Mouse (Mus musculus): Measurements from ENCODE around the gene Tmem114. TPM values are rescaled to one million over a fixed set of nuclear protein-coding genes. Genes with fewer than 3 reads are reported as not detected.

The Tmem114 gene
- polyA plus RNA-seq, 1 experiment from 2014 or later = not detected

DNA sequence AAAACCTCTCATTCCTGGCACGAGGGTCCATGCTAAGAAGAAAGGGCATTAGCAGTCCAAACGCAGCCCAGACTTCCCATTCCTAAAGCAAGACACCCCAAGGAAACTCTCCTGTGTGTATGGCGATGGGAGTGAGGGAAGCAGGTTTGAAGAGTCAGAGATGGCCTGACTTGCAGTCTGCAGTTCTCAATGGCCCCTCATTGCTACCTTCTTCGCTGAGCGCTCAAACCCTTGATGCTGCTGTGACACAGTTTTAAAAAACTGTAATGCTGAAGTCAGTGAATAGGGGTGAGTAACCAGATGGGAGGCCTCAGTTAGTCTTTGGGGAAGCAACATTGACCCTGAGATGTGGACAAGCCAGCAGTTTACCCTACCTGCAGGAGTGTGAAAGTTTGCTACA, 800 bp upstream of the Tmem114 start:
- Histone ChIP-seq H3K36me3 (replicated peaks) (no peaks in the 10 kb centered on the region), H3K9me3 (replicated peaks) (no peaks in the 10 kb centered on the region), H3K4me2 (no peak overlapping the region), H3K27me3 (peaks cover 62% of the 10 kb centered on the region), H3K9ac (no peak overlapping the region), H3K4me3 (replicated peaks) (no peak overlapping the region), H3K27ac (replicated peaks) (no peak overlapping the region), H3K4me1 (replicated peaks) (no peaks in the 10 kb centered on the region)
- ATAC-seq (ENCODE audit: insufficient read depth) = no peak
- 53% methylated on average over 5 of the region's 5 CpGs for WGBS (ENCODE audit: insufficient replicate concordance)

DNA sequence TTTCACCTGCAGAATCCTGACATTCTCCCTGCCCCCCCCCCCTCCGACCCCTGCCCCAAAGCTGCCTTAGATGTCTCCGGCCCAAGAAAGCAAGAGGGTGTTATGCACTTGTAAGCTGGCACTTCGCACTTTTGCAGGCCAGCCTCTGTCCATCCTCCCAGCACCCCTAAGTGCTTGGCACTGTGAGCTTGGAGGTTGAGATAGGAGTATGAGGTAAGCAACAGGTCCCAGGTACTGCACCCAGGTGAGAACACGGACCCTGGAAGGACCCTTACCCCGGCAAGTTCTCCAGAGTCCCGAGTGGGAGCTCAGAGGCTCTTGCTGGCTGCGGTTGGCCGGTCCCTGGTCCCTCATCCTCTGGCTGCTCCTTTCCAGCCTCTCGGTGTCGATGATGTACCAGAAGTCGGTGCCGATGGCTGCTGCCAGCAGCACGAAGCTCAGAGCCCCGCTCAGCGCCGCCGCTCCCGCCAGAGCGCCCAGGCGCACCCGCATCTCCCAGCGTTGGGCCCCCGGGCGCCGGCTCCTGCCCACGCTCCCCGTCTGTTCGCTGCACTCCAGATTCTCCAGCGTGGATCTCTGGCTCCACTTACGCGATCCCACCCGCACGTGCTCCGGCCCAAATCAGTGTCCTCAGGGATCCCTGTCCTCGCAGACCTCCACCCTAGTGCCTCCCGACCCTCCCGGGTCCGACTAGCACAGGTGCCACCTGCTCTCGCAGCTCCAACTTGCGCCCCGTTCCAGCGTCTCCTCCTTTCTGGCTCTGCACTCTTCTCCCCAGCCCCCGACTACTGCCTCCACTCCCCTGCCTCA, 570 bp downstream of the Tmem114 start:
- H3K36me3 ChIP-seq (replicated peaks) = no peaks in the 10 kb centered on the region
- no peak overlapping the region for H3K4me3 ChIP-seq (replicated peaks)
- no peaks in the 10 kb centered on the region for H3K9me3 ChIP-seq (replicated peaks)
- H3K27ac ChIP-seq (replicated peaks) = no peak overlapping the region
- H3K4me2 ChIP-seq = no peak overlapping the region
- ATAC-seq (ENCODE audit: insufficient read depth) = no peak
- no peak overlapping the region for H3K9ac ChIP-seq
- 6% methylated on average over 43 of the region's 43 CpGs for WGBS (ENCODE audit: insufficient replicate concordance)
- no peaks in the 10 kb centered on the region for H3K4me1 ChIP-seq (replicated peaks)
- H3K27me3 ChIP-seq = peaks cover 62% of the 10 kb centered on the region

- H3K27ac ChIP-seq (replicated peaks) = no peak overlapping the region
- H3K9ac ChIP-seq = no peak overlapping the region
- H3K27me3 ChIP-seq = peaks cover 62% of the 10 kb centered on the region
- ATAC-seq (ENCODE audit: insufficient read depth) = no peak
- no peaks in the 10 kb centered on the region for H3K36me3 ChIP-seq (replicated peaks)
- WGBS (ENCODE audit: insufficient replicate concordance) = 37% methylated on average over 7 of the region's 7 CpGs
- no peaks in the 10 kb centered on the region for H3K9me3 ChIP-seq (replicated peaks)
- H3K4me3 ChIP-seq (replicated peaks) = no peak overlapping the region
- H3K4me1 ChIP-seq (replicated peaks) = no peaks in the 10 kb centered on the region
- H3K4me2 ChIP-seq = no peak overlapping the region
These were observed 1.3 kb downstream of the Tmem114 start for GRCm38 (mm10) chr16:8423626-8424114.

DNA sequence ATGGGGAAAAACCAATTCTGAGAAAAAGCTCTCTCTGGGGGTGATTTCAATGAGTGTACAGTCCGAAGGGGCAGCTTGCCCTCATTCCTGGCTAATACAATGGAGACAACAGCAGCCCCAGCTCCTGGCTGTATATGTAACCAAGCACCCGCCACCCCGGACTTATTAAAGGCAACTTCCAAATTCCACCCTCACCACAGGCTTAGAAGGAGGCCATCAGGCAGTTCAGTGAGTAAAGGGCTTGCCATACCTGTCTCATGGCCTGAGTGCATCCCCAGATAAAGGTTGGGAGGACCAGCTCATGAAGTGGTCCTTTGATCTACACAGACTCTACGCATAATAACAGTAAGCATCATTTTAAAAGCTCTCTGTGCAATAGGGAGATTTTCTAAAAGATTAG, 4.1 kb downstream of the Tmem114 start:
- ATAC-seq (ENCODE audit: insufficient read depth) = no peak
- H3K4me3 ChIP-seq (replicated peaks) = no peak overlapping the region
- no peak overlapping the region for H3K9ac ChIP-seq
- H3K4me1 ChIP-seq (replicated peaks) = no peaks in the 10 kb centered on the region
- no peaks in the 10 kb centered on the region for H3K36me3 ChIP-seq (replicated peaks)
- 60% methylated on average over 4 of the region's 4 CpGs for WGBS (ENCODE audit: insufficient replicate concordance)
- H3K4me2 ChIP-seq = no peak overlapping the region
- H3K27me3 ChIP-seq = peaks cover 42% of the 10 kb centered on the region
- H3K27ac ChIP-seq (replicated peaks) = no peak overlapping the region
- no peaks in the 10 kb centered on the region for H3K9me3 ChIP-seq (replicated peaks)

- ATAC-seq (ENCODE audit: insufficient read depth) = no peak
- H3K4me3 ChIP-seq (replicated peaks) = no peak overlapping the region
These were observed 4.6 kb downstream of the Tmem114 start for GRCm38 (mm10) chr16:8420381-8420780.

GRCm38 (mm10) chr16:8419666-8420065, 5.3 kb downstream of the Tmem114 start:
- no peak for ATAC-seq (ENCODE audit: insufficient read depth)
- no peak overlapping the region for H3K4me3 ChIP-seq (replicated peaks)
- WGBS (ENCODE audit: insufficient replicate concordance) = 65% methylated on average over 8 of the region's 8 CpGs
- no peaks in the 10 kb centered on the region for H3K36me3 ChIP-seq (replicated peaks)
- no peak overlapping the region for H3K4me2 ChIP-seq
- H3K9ac ChIP-seq = no peak overlapping the region
- H3K27ac ChIP-seq (replicated peaks) = no peak overlapping the region
- no peaks in the 10 kb centered on the region for H3K4me1 ChIP-seq (replicated peaks)
- H3K27me3 ChIP-seq = peaks cover 31% of the 10 kb centered on the region
- no peaks in the 10 kb centered on the region for H3K9me3 ChIP-seq (replicated peaks)

More at GRCm38 (mm10) chr16:8420381-8420780, 4.6 kb downstream of the Tmem114 start:
- H3K36me3 ChIP-seq (replicated peaks) = no peaks in the 10 kb centered on the region
- H3K27ac ChIP-seq (replicated peaks) = no peak overlapping the region
- no peaks in the 10 kb centered on the region for H3K4me1 ChIP-seq (replicated peaks)
- H3K9me3 ChIP-seq (replicated peaks) = no peaks in the 10 kb centered on the region
- H3K27me3 ChIP-seq = peaks cover 38% of the 10 kb centered on the region
- H3K9ac ChIP-seq = no peak overlapping the region
- whole genome bisulfite sequencing (ENCODE audit: insufficient replicate concordance) = 56% methylated on average over 10 of the region's 10 CpGs
- no peak overlapping the region for H3K4me2 ChIP-seq

GRCm38 (mm10) chr16:8418126-8418525, 6.8 kb downstream of the Tmem114 start:
- no peak overlapping the region for H3K9ac ChIP-seq
- ATAC-seq (ENCODE audit: insufficient read depth) = no peak
- H3K27ac ChIP-seq (replicated peaks) = no peak overlapping the region
- H3K27me3 ChIP-seq = peaks cover 15% of the 10 kb centered on the region
- H3K4me1 ChIP-seq (replicated peaks) = no peaks in the 10 kb centered on the region
- no peaks in the 10 kb centered on the region for H3K36me3 ChIP-seq (replicated peaks)
- WGBS (ENCODE audit: insufficient replicate concordance) = 66% methylated on average over 3 of the region's 3 CpGs
- no peak overlapping the region for H3K4me2 ChIP-seq
- no peaks in the 10 kb centered on the region for H3K9me3 ChIP-seq (replicated peaks)
- H3K4me3 ChIP-seq (replicated peaks) = no peak overlapping the region

DNA sequence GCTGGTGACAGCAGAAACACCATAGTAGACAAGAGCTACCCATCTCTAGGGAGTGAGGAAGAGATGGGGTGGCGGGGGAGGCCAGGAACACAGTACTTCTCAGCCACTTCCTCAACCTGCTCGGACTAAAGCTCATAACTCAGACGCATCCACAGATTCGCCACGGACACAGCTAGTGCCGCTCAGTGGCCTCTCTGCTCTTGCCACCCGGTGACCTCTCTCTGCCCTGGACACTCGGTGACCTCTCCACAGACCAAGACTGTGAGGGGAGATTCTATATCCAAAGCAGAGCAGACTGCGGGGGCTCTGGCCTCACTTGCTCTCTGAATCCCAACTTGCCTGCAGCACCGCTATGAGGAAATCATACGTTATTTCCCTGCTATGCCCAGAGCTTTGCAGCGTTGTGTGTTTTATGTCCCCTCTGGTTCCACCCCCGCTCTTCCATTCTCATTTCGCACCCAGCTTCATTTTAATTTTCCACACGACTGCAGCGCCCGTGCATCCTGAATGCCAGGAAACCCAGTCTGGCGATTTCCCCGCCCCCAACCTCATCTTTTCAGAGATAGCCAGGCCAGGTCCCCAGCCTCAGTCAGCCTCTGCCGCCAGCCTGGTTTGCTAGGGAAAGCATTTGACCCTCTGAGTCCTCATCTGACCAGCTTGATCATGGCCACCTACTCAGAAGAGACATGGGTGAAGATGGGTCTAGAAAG, 7.8 kb downstream of the Tmem114 start:
- H3K4me1 ChIP-seq (replicated peaks) = no peaks in the 10 kb centered on the region
- H3K4me3 ChIP-seq (replicated peaks) = no peak overlapping the region
- no peak overlapping the region for H3K4me2 ChIP-seq
- WGBS (ENCODE audit: insufficient replicate concordance) = 47% methylated on average over 20 of the region's 20 CpGs
- no peaks in the 10 kb centered on the region for H3K36me3 ChIP-seq (replicated peaks)
- H3K27ac ChIP-seq (replicated peaks) = no peak overlapping the region
- H3K9ac ChIP-seq = no peak overlapping the region
- ATAC-seq (ENCODE audit: insufficient read depth) = no peak
- peaks cover 7% of the 10 kb centered on the region; the same call in 1 of the 2 replicates for H3K27me3 ChIP-seq
- no peaks in the 10 kb centered on the region for H3K9me3 ChIP-seq (replicated peaks)

DNA sequence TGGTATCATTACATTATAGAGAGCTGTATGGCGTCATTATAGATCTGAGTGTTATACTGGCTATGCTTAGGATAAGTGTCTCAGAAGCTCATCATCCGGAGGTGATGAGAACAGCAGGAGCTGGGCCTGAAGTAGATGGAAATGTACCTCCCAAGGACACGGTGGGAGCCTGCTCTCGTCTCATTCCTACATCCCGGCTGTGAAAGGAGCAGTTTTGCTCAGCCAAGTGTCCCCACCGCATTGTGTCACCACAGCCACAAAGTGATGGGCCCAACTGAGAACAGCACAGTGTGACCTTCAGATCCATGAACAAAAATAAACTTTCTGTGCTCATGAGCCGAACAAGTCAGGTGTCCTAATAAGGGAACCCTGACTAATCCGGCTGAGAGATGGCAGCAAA, 8.9 kb downstream of the Tmem114 start:
- no peak overlapping the region for H3K27ac ChIP-seq (replicated peaks)
- no peak for ATAC-seq (ENCODE audit: insufficient read depth)
- H3K27me3 ChIP-seq = peaks cover 6% of the 10 kb centered on the region; the same call in 1 of the 2 replicates
- no peaks in the 10 kb centered on the region for H3K36me3 ChIP-seq (replicated peaks)
- H3K4me1 ChIP-seq (replicated peaks) = no peaks in the 10 kb centered on the region
- 71% methylated on average over 8 of the region's 8 CpGs for WGBS (ENCODE audit: insufficient replicate concordance)
- no peaks in the 10 kb centered on the region for H3K9me3 ChIP-seq (replicated peaks)
- H3K9ac ChIP-seq = no peak overlapping the region
- no peak overlapping the region for H3K4me2 ChIP-seq
- no peak overlapping the region for H3K4me3 ChIP-seq (replicated peaks)

DNA sequence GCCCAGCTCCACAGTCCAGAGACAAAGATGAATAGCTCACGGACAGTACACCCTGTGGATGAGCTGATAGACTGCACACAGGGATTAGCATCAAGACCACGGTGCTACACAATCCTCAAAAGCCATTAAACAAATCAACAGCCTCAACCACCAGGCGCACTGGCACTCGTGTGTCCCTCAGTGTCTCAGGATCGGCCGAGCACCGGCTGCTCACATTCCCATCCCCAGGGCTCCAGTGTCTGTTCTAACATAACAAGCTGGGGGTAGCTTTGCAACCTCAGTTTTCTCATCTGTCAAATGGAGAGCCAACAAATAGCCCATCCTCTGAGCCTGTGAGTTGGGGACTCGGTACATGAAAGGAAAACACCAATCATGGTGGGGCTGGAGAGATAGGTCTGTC, 11.5 kb downstream of the Tmem114 start:
- Histone ChIP-seq H3K9ac (no peak overlapping the region), H3K27ac (replicated peaks) (no peak overlapping the region), H3K36me3 (replicated peaks) (no peaks in the 10 kb centered on the region), H3K4me3 (replicated peaks) (no peak overlapping the region), H3K27me3 (peaks cover 6% of the 10 kb centered on the region; the same call in 1 of the 2 replicates), H3K9me3 (replicated peaks) (no peaks in the 10 kb centered on the region), H3K4me2 (no peak overlapping the region), H3K4me1 (replicated peaks) (peaks cover 6% of the 10 kb centered on the region; the same call in 1 of the 2 replicates)
- WGBS (ENCODE audit: insufficient replicate concordance) = 78% methylated on average over 8 of the region's 8 CpGs
- ATAC-seq (ENCODE audit: insufficient read depth) = no peak

- 12% methylated on average over 7 of the region's 7 CpGs for WGBS (ENCODE audit: insufficient replicate concordance)
- Histone ChIP-seq H3K4me2 (no peak overlapping the region), H3K9me3 (replicated peaks) (no peaks in the 10 kb centered on the region), H3K36me3 (replicated peaks) (no peaks in the 10 kb centered on the region), H3K4me3 (replicated peaks) (no peak overlapping the region), H3K27me3 (peaks cover 6% of the 10 kb centered on the region; the same call in 1 of the 2 replicates), H3K27ac (replicated peaks) (no peak overlapping the region), H3K9ac (no peak overlapping the region), H3K4me1 (replicated peaks) (peaks cover 6% of the 10 kb centered on the region; the same call in 1 of the 2 replicates)
- no peak for ATAC-seq (ENCODE audit: insufficient read depth)
These were observed 12.7 kb downstream of the Tmem114 start for GRCm38 (mm10) chr16:8412213-8412612.

Data from liver, embryonic 15.5 days (tissue).